Comparison of ENCODE assay signal across 41 mouse cellular contexts in the genomic region with DNA sequence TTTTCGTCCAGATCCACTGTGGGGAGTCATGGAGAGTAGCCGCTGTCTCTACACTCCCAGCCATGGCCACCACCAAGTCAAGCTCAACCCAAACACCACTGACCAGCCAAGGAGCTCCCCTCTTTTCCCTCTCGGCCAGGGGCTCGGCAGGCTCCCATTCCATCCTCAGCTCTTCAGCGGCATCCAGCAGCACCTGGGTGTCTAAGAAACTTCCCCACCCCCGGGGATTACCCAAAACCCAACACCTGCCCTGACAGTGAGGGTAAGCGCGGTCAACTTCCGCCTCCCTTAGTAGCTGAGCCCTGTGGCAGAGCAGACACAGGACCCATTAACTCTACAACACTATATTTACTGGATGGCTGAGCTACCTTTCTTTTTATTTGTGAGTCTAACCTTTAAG. TPM values are rescaled to one million over a fixed set of nuclear protein-coding genes. Genes with fewer than 3 reads are reported as not detected.
"Had no signal": no experiment of that assay in that cellular context is flagged by ENCODE, and none has a peak within 500 bp of the region (broad histone marks: within the 10 kb centered on the region; RNA-seq: fewer than 3 reads in every experiment).

No protein-coding gene starts in this region.

- H3K27ac ChIP-seq: heart, embryonic 10.5 days; hindbrain, embryonic 13.5 days; hindbrain, embryonic 15.5 days; intestine, embryonic 15.5 days; kidney, embryonic 15.5 days; kidney, postnatal 0 days; left cerebral cortex, adult 2 months; limb, embryonic 10.5 days; limb, embryonic 12.5 days; liver, embryonic 13.5 days; liver, embryonic 15.5 days had no signal

- H3K4me3 ChIP-seq: heart, embryonic 10.5 days; heart, embryonic 12.5 days; hindbrain, embryonic 13.5 days; hindbrain, embryonic 15.5 days; intestine, embryonic 15.5 days; kidney, embryonic 15.5 days; left cerebral cortex, adult 2 months; limb, embryonic 10.5 days; limb, embryonic 12.5 days; liver, embryonic 13.5 days; liver, embryonic 15.5 days had no signal

- H3K9me3 ChIP-seq: heart, embryonic 10.5 days; heart, embryonic 12.5 days; hindbrain, embryonic 13.5 days; hindbrain, embryonic 15.5 days; intestine, embryonic 15.5 days; kidney, embryonic 15.5 days; limb, embryonic 10.5 days; limb, embryonic 12.5 days; liver, embryonic 13.5 days; liver, embryonic 15.5 days had no signal

- H3K36me3 ChIP-seq: heart, embryonic 10.5 days; heart, embryonic 12.5 days; hindbrain, embryonic 13.5 days; hindbrain, embryonic 15.5 days; intestine, embryonic 15.5 days; kidney, embryonic 15.5 days; limb, embryonic 10.5 days; limb, embryonic 12.5 days; liver, embryonic 13.5 days; liver, embryonic 15.5 days had no signal

- H3K9ac ChIP-seq: heart, embryonic 12.5 days; hindbrain, embryonic 13.5 days; hindbrain, embryonic 15.5 days; intestine, embryonic 15.5 days; kidney, embryonic 15.5 days; limb, embryonic 12.5 days; liver, embryonic 13.5 days; liver, embryonic 15.5 days; liver, postnatal 0 days had no signal

- H3K27me3 ChIP-seq: heart, embryonic 12.5 days; hindbrain, embryonic 13.5 days; hindbrain, embryonic 15.5 days; intestine, embryonic 15.5 days; kidney, embryonic 15.5 days; limb, embryonic 12.5 days; liver, embryonic 13.5 days; liver, embryonic 15.5 days had no signal

- ATAC-seq: inflammation-experienced regulatory T-cells, adult 6 months; intestine, embryonic 15.5 days; intestine, postnatal 0 days; liver, postnatal 0 days had no signal

- DNase-seq: gastrocnemius, postnatal 14 days; gastrocnemius, postnatal 36 days; heart, adult 18-20 months; heart, postnatal 14 days; heart, postnatal 36 days; kidney, adult 18-20 months; kidney, adult 8-10 months; kidney, postnatal 25 days; kidney, postnatal 4 days; layer of hippocampus, adult 9-11 months; liver; liver, embryonic 13.5 days; liver, postnatal 0 days; lung, adult 2 months had no signal

- H3K4me1 ChIP-seq: heart, embryonic 10.5 days; intestine, embryonic 15.5 days had no signal

- H3K4me2 ChIP-seq: heart, embryonic 12.5 days; hindbrain, embryonic 13.5 days; hindbrain, embryonic 15.5 days; intestine, embryonic 15.5 days; kidney, embryonic 15.5 days; limb, embryonic 12.5 days; liver, embryonic 13.5 days; liver, embryonic 15.5 days had no signal

RNA-seq across cellular contexts. Expression of a gene that starts 28.5 kb away (rescaled TPM):
- total RNA-seq: gastrocnemius, adult 18-20 months; gastrocnemius, adult 8-10 months; gastrocnemius, postnatal 14 days; gastrocnemius, postnatal 36 days; heart, adult 18-20 months; heart, adult 8-10 months; heart, postnatal 14 days; heart, postnatal 36 days; hematopoietic stem cell, adult 5-6 weeks; layer of hippocampus, adult 18-20 months; layer of hippocampus, adult 8-10 months; layer of hippocampus, postnatal 14 days; left cerebral cortex, adult 2 months; left cerebral cortex, postnatal 14 days; left cerebral cortex, postnatal 36 days had no signal
- polyA plus RNA-seq: gonadal fat pad, adult 2 months; heart, embryonic 10.5 days; heart, embryonic 12.5 days; heart, embryonic 14.5 days; heart, embryonic 16.5 days; hindbrain, embryonic 11.5 days; hindbrain, embryonic 13.5 days; hindbrain, embryonic 15.5 days; inflammation-experienced regulatory T-cells, adult 6 months; intestine, embryonic 15.5 days; intestine, postnatal 0 days; kidney, embryonic 15.5 days; kidney, postnatal 0 days; limb, embryonic 10.5 days; limb, embryonic 12.5 days; limb, embryonic 14.5 days; liver, embryonic 13.5 days; liver, embryonic 15.5 days; liver, postnatal 0 days; lung, adult 2 months had no signal
